Mouse (Mus musculus) heart, adult 18-20 months (tissue): ENCODE data around the gene Atf6b. TPM values are rescaled to one million over a fixed set of nuclear protein-coding genes. Genes with fewer than 3 reads are reported as not detected.
A peak's percentile ranks its signal among the peaks of the same experiment; 100 is the strongest.

Source experiments
- DNase-seq, 2 experiments: peaks; one replicate each; pipeline ENCODE4 v3.0.0; 2021 to 2022; ENCODE audit warnings: mixed read lengths in 1 of 2
- total RNA-seq, 2 experiments: library from RNA; stranded (reverse); gene quantifications; 2 replicates each; pipeline ENCODE4 v1.2.3; 2021

The Atf6b gene
- total RNA-seq, 2 experiments from 2014 or later = 15.5 to 17.2 TPM

DNA sequence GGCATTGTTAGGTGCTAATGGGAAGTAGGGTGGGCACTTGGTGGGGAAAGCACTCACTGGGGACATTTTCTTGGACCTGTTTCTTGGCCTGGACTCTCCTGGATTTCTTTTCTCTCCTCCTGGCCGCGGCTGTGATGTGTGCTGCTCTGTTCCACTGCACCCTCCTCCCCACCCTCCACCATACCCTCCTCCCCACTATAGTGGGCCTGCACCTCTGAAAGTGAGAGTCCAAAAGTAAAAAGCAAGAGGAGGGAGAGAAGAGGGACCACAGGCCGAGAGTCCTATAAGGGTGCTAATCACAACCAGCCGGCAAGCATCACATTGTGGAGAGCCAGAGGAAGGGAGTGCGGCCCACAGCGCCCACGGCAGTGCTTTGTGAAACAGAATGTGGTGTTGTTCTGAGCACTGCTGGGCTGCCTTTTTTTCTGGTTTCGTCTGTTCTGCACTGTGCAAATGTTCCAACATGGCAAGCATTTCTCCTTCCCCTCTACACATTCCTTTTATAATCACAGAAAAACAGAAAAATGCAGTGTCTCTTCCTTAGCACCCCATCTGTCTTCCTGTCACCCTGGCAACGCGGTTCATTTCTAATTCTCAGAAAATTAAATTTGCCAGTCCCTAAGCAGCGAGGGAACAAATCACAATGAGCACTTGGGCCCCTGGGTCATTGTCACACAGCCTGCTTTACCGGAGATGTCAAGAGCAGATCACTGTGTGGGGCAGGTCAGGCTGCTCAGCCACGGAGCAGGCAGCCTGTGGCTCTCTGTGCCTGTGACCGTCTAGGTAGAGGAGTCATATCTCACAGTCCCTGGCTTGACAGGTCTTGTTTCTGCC, 52.8 kb downstream of the Atf6b start:
- DNase-seq = no peak

DNA sequence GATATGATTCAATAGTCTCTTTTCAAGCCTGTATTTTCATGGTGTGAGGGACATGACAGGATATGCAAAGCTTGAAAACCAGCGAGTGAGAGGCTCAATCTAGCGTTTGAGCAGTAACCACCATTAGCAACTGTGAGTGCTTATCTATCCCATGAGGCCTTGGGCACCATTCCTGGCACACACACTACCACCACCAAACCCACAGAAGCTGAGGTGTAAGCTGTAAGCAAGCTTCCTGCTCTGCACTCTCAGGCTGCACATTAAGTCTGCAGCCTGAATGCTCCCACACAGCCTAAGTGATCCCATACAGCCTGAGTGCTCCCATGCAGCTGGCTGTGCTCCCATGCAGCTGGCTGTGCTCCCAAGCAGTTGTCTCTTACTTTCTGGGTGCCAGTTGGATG, 53.7 kb downstream of the Atf6b start:
- DNase-seq = peak; percentile 26 to 42

Other genes starting within 250 kb of the Atf6b start
- not detected for gene BC051142, start 248.3 kb upstream of the Atf6b start, total RNA-seq
- not detected for gene Btnl4, start 169.8 kb upstream of the Atf6b start, total RNA-seq
- gene Btnl6, start 129.8 kb upstream of the Atf6b start, total RNA-seq = not detected
- 10 to 100 TPM; 33.8 to 40.6 TPM for gene Notch4, start 82.9 kb upstream of the Atf6b start, total RNA-seq
- gene Gpsm3, start 57.3 kb upstream of the Atf6b start, total RNA-seq = 1 to 10 TPM; 4.1 to 5.9 TPM
- 10 to 100 TPM; 13.6 to 17.4 TPM for gene Pbx2, start 55.9 kb upstream of the Atf6b start, total RNA-seq
- gene Ager, start 49.3 kb upstream of the Atf6b start, total RNA-seq = under 1 TPM in 1 of 2 experiments, not detected in 1; 0.23 TPM
- 10 to 100 TPM; 40.9 to 43.3 TPM for gene Rnf5, start 43.5 kb upstream of the Atf6b start, total RNA-seq
- 10 to 100 TPM; 67.9 to 72.4 TPM for gene Agpat1, start 42.9 kb upstream of the Atf6b start, total RNA-seq
- 1 to 10 TPM in 1 of 2 experiments, under 1 TPM in 1; 0.85 to 1.1 TPM for gene Egfl8, start 31.2 kb upstream of the Atf6b start, total RNA-seq
- gene Ppt2, start 18.6 kb upstream of the Atf6b start, total RNA-seq = 10 to 100 TPM; 55.5 to 55.8 TPM
- gene Prrt1, start 17.6 kb upstream of the Atf6b start, total RNA-seq = 1 to 10 TPM in 1 of 2 experiments, under 1 TPM in 1; 0.93 to 1.5 TPM
- 1 to 10 TPM; 5.8 to 6.5 TPM for gene Fkbpl, start 2.4 kb upstream of the Atf6b start, total RNA-seq
- gene Tnxb, start 23.4 kb downstream of the Atf6b start, total RNA-seq = 10 to 100 TPM; 22.9 to 26.5 TPM
- gene C4b, start 96.7 kb downstream of the Atf6b start, total RNA-seq = 10 to 100 TPM; 14.4 to 25.5 TPM
- not detected for gene Cyp21a1, start 157.4 kb downstream of the Atf6b start, total RNA-seq
- gene Stk19, start 189.8 kb downstream of the Atf6b start, total RNA-seq = 1 to 10 TPM; 8.5 to 9.5 TPM
- 10 to 100 TPM in 1 of 2 experiments, 1 to 10 TPM in 1; 9.8 to 13.3 TPM for gene Dxo, start 189.9 kb downstream of the Atf6b start, total RNA-seq
- gene Skiv2l, start 203.1 kb downstream of the Atf6b start, total RNA-seq = 10 to 100 TPM; 20.5 to 21.0 TPM
- gene Nelfe, start 203.2 kb downstream of the Atf6b start, total RNA-seq = 10 to 100 TPM; 14.4 to 15.2 TPM
- 10 to 100 TPM in 1 of 2 experiments, 1 to 10 TPM in 1; 3.3 to 13.7 TPM for gene Cfb, start 215.4 kb downstream of the Atf6b start, total RNA-seq
- gene Zbtb12, start 232.3 kb downstream of the Atf6b start, total RNA-seq = 1 to 10 TPM; 7.4 to 7.7 TPM
- gene Gm20547, start 234.9 kb downstream of the Atf6b start, total RNA-seq = not detected